Mouse (Mus musculus) CH12.LX (cell line): ENCODE data around the gene Nr1h4. TPM values are rescaled to one million over a fixed set of nuclear protein-coding genes. Genes with fewer than 3 reads are reported as not detected.

Source experiments
- DNase-seq: peaks from one replicate; pipeline ENCODE4 v3.0.0-alpha.2; 2013; ENCODE audit errors: extremely low read depth
- H3K27ac ChIP-seq: 2 replicates; pipeline ENCODE4 v1.5.1; 2012; ENCODE audit warnings: low read depth, mild to moderate bottlenecking, control low read depth, moderate library complexity; ENCODE audit not compliant: insufficient read depth
- H3K27me3 ChIP-seq: replicated peaks from 2 replicates; pipeline ENCODE3; 2012; ENCODE audit warnings: inconsistent platforms
- H3K36me3 ChIP-seq, 2 experiments: replicated peaks in 1 of 2; 2 replicates each; pipeline versions ENCODE3 to v1.6.1; 2012; ENCODE audit warnings: inconsistent platforms in 1 of 2, low read length in 1 of 2, mild to moderate bottlenecking in 1 of 2, mixed read lengths in 1 of 2, moderate library complexity in 1 of 2; ENCODE audit not compliant: control insufficient read depth in 1 of 2, insufficient read depth in 1 of 2
- H3K4me1 ChIP-seq, 2 experiments: 2 replicates each; pipeline ENCODE4 v1.6.1; 2012; ENCODE audit warnings: inconsistent platforms in 1 of 2, moderate library complexity in 1 of 2; ENCODE audit not compliant: insufficient read depth in 2 of 2, control insufficient read depth in 1 of 2
- H3K4me2 ChIP-seq: 2 replicates; pipeline ENCODE4 v1.6.1; 2012; ENCODE audit warnings: low read depth, mild to moderate bottlenecking, control low read depth; ENCODE audit not compliant: poor library complexity, insufficient read depth, severe bottlenecking
- H3K4me3 ChIP-seq, 3 experiments: fragments of 150-350 bp in 1 of 3; sonication (generic) in 1 of 3; replicated peaks in 1 of 3; 2 replicates each; pipeline versions ENCODE3 to v1.5.1; 2011 to 2012; ENCODE audit warnings: low read depth in 2 of 3, low read length in 2 of 3, mild to moderate bottlenecking in 2 of 3, moderate library complexity in 2 of 3, control low read depth in 1 of 3, improper control_type of control experiment in 1 of 3, inconsistent platforms in 1 of 3, mixed read lengths in 1 of 3; ENCODE audit not compliant: poor library complexity in 1 of 3
- H3K79me2 ChIP-seq: replicated peaks from 2 replicates; pipeline ENCODE4 v1.6.1; 2012; ENCODE audit warnings: mild to moderate bottlenecking, moderate library complexity; ENCODE audit not compliant: control insufficient read depth, poor library complexity, insufficient read depth, severe bottlenecking; ENCODE audit errors: extremely low read depth
- H3K9ac ChIP-seq: 2 replicates; pipeline ENCODE4 v1.6.1; 2012; ENCODE audit warnings: low read depth, mild to moderate bottlenecking, control low read depth, moderate library complexity; ENCODE audit not compliant: insufficient read depth
- H3K9me3 ChIP-seq: replicated peaks from 2 replicates; pipeline ENCODE3; 2012; ENCODE audit warnings: low read length, inconsistent platforms, mixed read lengths
- CHD1 ChIP-seq: IDR thresholded peaks from 2 replicates; pipeline ENCODE4 v1.6.1; 2012; ENCODE audit warnings: low read depth, low read length, improper control_type of control experiment, inconsistent platforms
- CHD2 ChIP-seq: IDR thresholded peaks from 2 replicates; pipeline ENCODE4 v1.6.1; 2011; ENCODE audit warnings: low read length, improper control_type of control experiment
- CTCF ChIP-seq, 2 experiments: IDR thresholded peaks in 1 of 2; conservative IDR thresholded peaks in 1 of 2; 2 replicates each; pipeline ENCODE4 v1.5.1; 2011 to 2012; ENCODE audit warnings: low read depth in 2 of 2, low read length in 2 of 2, improper control_type of control experiment in 1 of 2, inconsistent platforms in 1 of 2, mild to moderate bottlenecking in 1 of 2, moderate library complexity in 1 of 2
- E2F4 ChIP-seq: IDR thresholded peaks from 2 replicates; pipeline ENCODE4 v1.6.1; 2011; ENCODE audit warnings: low read depth, low read length, improper control_type of control experiment; ENCODE audit not compliant: insufficient replicate concordance
- ELF1 ChIP-seq: IDR thresholded peaks from 2 replicates; pipeline ENCODE4 v1.6.1; 2014; ENCODE audit warnings: low read depth, mild to moderate bottlenecking, inconsistent platforms, low read length, improper control_type of control experiment
- EP300 ChIP-seq: IDR thresholded peaks from 2 replicates; pipeline ENCODE4 v1.6.1; 2011; ENCODE audit warnings: low read length, improper control_type of control experiment
- JUN ChIP-seq: IDR thresholded peaks from 2 replicates; pipeline ENCODE4 v1.6.1; 2011; ENCODE audit warnings: low read depth, mild to moderate bottlenecking, low read length, improper control_type of control experiment, moderate library complexity; ENCODE audit not compliant: insufficient read depth
- JUND ChIP-seq: conservative IDR thresholded peaks from 2 replicates; pipeline ENCODE4 v1.6.1; 2011; ENCODE audit warnings: low read depth, low read length, improper control_type of control experiment
- KAT2A ChIP-seq: IDR thresholded peaks from 2 replicates; pipeline ENCODE4 v1.6.1; 2012; ENCODE audit warnings: low read length, improper control_type of control experiment, inconsistent platforms; ENCODE audit not compliant: insufficient replicate concordance
- MAFK ChIP-seq: IDR thresholded peaks from 2 replicates; pipeline ENCODE4 v1.6.1; 2011; ENCODE audit warnings: low read length, improper control_type of control experiment; ENCODE audit not compliant: insufficient replicate concordance
- MAX ChIP-seq: IDR thresholded peaks from 2 replicates; pipeline ENCODE4 v1.6.1; 2011; ENCODE audit warnings: low read length, improper control_type of control experiment
- MAZ ChIP-seq: IDR thresholded peaks from 2 replicates; pipeline ENCODE4 v1.6.1; 2012; ENCODE audit warnings: low read depth, mild to moderate bottlenecking, inconsistent platforms, low read length, improper control_type of control experiment, moderate library complexity
- MEF2A ChIP-seq: IDR thresholded peaks from 2 replicates; pipeline ENCODE4 v1.6.1; 2014; ENCODE audit warnings: low read depth, mild to moderate bottlenecking, inconsistent platforms, low read length, improper control_type of control experiment, borderline replicate concordance
- MXI1 ChIP-seq: IDR thresholded peaks from 2 replicates; pipeline ENCODE4 v1.6.1; 2011; ENCODE audit warnings: mild to moderate bottlenecking, low read depth, low read length, improper control_type of control experiment
- NELFE ChIP-seq: IDR thresholded peaks from 2 replicates; pipeline ENCODE4 v1.6.1; 2011; ENCODE audit warnings: low read depth, low read length, improper control_type of control experiment
- NRF1 ChIP-seq: IDR thresholded peaks from 2 replicates; pipeline ENCODE4 v1.6.1; 2014; ENCODE audit warnings: low read depth, mild to moderate bottlenecking, inconsistent platforms, low read length, improper control_type of control experiment, moderate library complexity
- PAX5 ChIP-seq: IDR thresholded peaks from 2 replicates; pipeline ENCODE4 v1.6.1; 2012; ENCODE audit warnings: low read length, inconsistent platforms, mixed read lengths
- RAD21 ChIP-seq: IDR thresholded peaks from 2 replicates; pipeline ENCODE4 v1.6.1; 2011; ENCODE audit warnings: low read depth, mild to moderate bottlenecking, low read length, improper control_type of control experiment, moderate library complexity
- RCOR1 ChIP-seq: conservative IDR thresholded peaks from 2 replicates; pipeline ENCODE4 v1.6.1; 2012; ENCODE audit warnings: low read depth, mild to moderate bottlenecking, inconsistent platforms, low read length, improper control_type of control experiment
- SMC3 ChIP-seq: IDR thresholded peaks from 2 replicates; pipeline ENCODE4 v1.6.1; 2011; ENCODE audit warnings: low read depth, low read length, improper control_type of control experiment
- TBP ChIP-seq: conservative IDR thresholded peaks from 2 replicates; pipeline ENCODE4 v1.6.1; 2011; ENCODE audit warnings: low read depth, low read length, improper control_type of control experiment
- TCF12 ChIP-seq: IDR thresholded peaks from 2 replicates; pipeline ENCODE4 v1.6.1; 2014; ENCODE audit warnings: low read depth, mild to moderate bottlenecking, inconsistent platforms, low read length, improper control_type of control experiment
- USF1 ChIP-seq: IDR thresholded peaks from 2 replicates; pipeline ENCODE4 v1.6.1; 2014; ENCODE audit warnings: low read depth, mild to moderate bottlenecking, inconsistent platforms, low read length, improper control_type of control experiment
- ZC3H11A ChIP-seq: IDR thresholded peaks from 2 replicates; pipeline ENCODE4 v1.6.1; 2012; ENCODE audit warnings: low read depth, mild to moderate bottlenecking, inconsistent platforms, low read length, improper control_type of control experiment
- ZKSCAN1 ChIP-seq: IDR thresholded peaks from 2 replicates; pipeline ENCODE4 v1.6.1; 2012; ENCODE audit warnings: low read depth, inconsistent platforms, low read length, improper control_type of control experiment, borderline replicate concordance
- ZMIZ1 ChIP-seq: IDR thresholded peaks from 2 replicates; pipeline ENCODE4 v1.6.1; 2012; ENCODE audit warnings: low read depth, mild to moderate bottlenecking, inconsistent platforms, low read length, improper control_type of control experiment
- ZNF384 ChIP-seq: IDR thresholded peaks from 2 replicates; pipeline ENCODE4 v1.6.1; 2012; ENCODE audit warnings: low read depth, low read length, improper control_type of control experiment, inconsistent platforms
- dilution Hi-C: fragments of 300-500 bp; cut with MboI; formaldehyde crosslinking; loops from 2 replicates; pipeline ENCODE4 v1.14.3; 2020; ENCODE audit warnings: low sequenced_read_pairs; ENCODE audit not compliant: extremely low pct_unique_long_range_greater_than_20kb, extremely low pct_ligation_motif_present
- in situ Hi-C: fragments of 300-500 bp; cut with MboI; formaldehyde crosslinking; loops from 3 replicates; pipeline ENCODE4 v1.14.3; 2019; ENCODE audit warnings: low sequenced_read_pairs, low pct_ligation_motif_present, low pct_unique_long_range_greater_than_20kb, mixed read lengths
- polyA plus RNA-seq: library from polyadenylated mRNA; unstranded; fragments of >175 nt; gene quantifications from 2 replicates; pipeline ENCODE4 v1.2.1, GENCODE M21; 2012; ENCODE audit warnings: low read depth; ENCODE audit not compliant: insufficient read length
- total RNA-seq, 2 experiments: library from RNA; depleted of rRNA; stranded (reverse); fragments of 300-350 nt in 1 of 2; fragments of >200 nt in 1 of 2; gene quantifications; 2 replicates each; pipeline ENCODE4 v1.2.3; 2012 to 2014

Gene Nr1h4
- total and polyA plus RNA-seq, 3 experiments: not detected

- Histone ChIP-seq H3K79me2 (no peaks in the 10 kb centered on the region), H3K9me3 (no peaks in the 10 kb centered on the region), H3K27ac (no peak overlapping the region), H3K4me2 (no peak overlapping the region), H3K27me3 (no peaks in the 10 kb centered on the region), H3K36me3 (no peaks in the 10 kb centered on the region), H3K4me3 (no peak overlapping the region), H3K4me1 (no peaks in the 10 kb centered on the region), H3K9ac (no peak overlapping the region)
- TF ChIP-seq ZC3H11A (no peak), KAT2A (no peak), CHD1 (no peak), MAZ (no peak), ZNF384 (no peak), ZMIZ1 (no peak), USF1 (no peak), RAD21 (no peak), ELF1 (no peak), ZKSCAN1 (no peak), MEF2A (no peak), CHD2 (no peak), JUND (no peak), MAX (no peak), RCOR1 (no peak), TBP (no peak), JUN (no peak), SMC3 (no peak)
- dilution Hi-C loops: no loop called here
- no peak for DNase-seq
- in situ Hi-C loops: no loop called here
Observed at GRCm38 (mm10) chr10:89518365-89518764, 15.0 kb downstream of the Nr1h4 start.

GRCm38 (mm10) chr10:89515813-89516212 is 17.6 kb downstream of the Nr1h4 start:
- no peak overlapping the region for H3K27ac ChIP-seq
- in situ Hi-C loops (no loop called here), dilution Hi-C loops (no loop called here)
- peaks cover 0 to 9% of the 10 kb centered on the region in 2 experiments; a peak in 1 of 4 replicates for H3K4me1 ChIP-seq
- no peaks in the 10 kb centered on the region for H3K36me3 ChIP-seq
- no peak overlapping the region for H3K4me3 ChIP-seq
- no peaks in the 10 kb centered on the region for H3K27me3 ChIP-seq
- no peaks in the 10 kb centered on the region for H3K79me2 ChIP-seq
- no peak for TF ChIP-seq TCF12
- TF ChIP-seq NELFE: no peak
- TF ChIP-seq NRF1: no peak
- TF ChIP-seq MAZ: no peak
- no peak for TF ChIP-seq ZMIZ1
- no peak for TF ChIP-seq CHD2
- TF ChIP-seq ELF1: no peak
- no peak for TF ChIP-seq RAD21
- TF ChIP-seq ZNF384: no peak
- TF ChIP-seq JUN: no peak
- TF ChIP-seq MAFK: no peak
- no peak for TF ChIP-seq KAT2A
- no peak for TF ChIP-seq PAX5
- no peak for TF ChIP-seq MXI1
- TF ChIP-seq CTCF (conservative IDR thresholded peaks at IDR 0.05 in 1 of 2, IDR thresholded peaks at IDR 0.05 in 1 of 2; ENCODE audit: low read depth in 2 of 2, low read length in 2 of 2): no peak
- TF ChIP-seq MAX: no peak
- no peak for TF ChIP-seq EP300
- TF ChIP-seq E2F4: no peak
- DNase-seq: no peak
- H3K4me2 ChIP-seq: no peak overlapping the region
- H3K9me3 ChIP-seq: no peaks in the 10 kb centered on the region
- no peak overlapping the region for H3K9ac ChIP-seq
